Mouse (Mus musculus) left cerebral cortex, postnatal 36 days (tissue): ENCODE measurements around the gene A930033H14Rik. TPM values are rescaled to one million over a fixed set of nuclear protein-coding genes. Genes with fewer than 3 reads are reported as not detected.

Experiments used
- DNase-seq, 2 experiments: peaks; one replicate each; pipeline ENCODE4 v3.0.0; 2021 to 2022; ENCODE audit warnings: low spot score in 2 of 2, mixed read lengths in 1 of 2
- intact Hi-C: fragments of 180-260 bp; cut with DNase I; formaldehyde crosslinking; loops from one replicate; pipeline ENCODE4 v1.15.1; 2025
- total RNA-seq, 2 experiments: library from RNA; stranded (reverse); gene quantifications; 2 replicates each; pipeline ENCODE4 v1.2.3; 2021

Gene A930033H14Rik
- 1 to 10 TPM; 3.0 to 4.2 TPM for total RNA-seq

DNA sequence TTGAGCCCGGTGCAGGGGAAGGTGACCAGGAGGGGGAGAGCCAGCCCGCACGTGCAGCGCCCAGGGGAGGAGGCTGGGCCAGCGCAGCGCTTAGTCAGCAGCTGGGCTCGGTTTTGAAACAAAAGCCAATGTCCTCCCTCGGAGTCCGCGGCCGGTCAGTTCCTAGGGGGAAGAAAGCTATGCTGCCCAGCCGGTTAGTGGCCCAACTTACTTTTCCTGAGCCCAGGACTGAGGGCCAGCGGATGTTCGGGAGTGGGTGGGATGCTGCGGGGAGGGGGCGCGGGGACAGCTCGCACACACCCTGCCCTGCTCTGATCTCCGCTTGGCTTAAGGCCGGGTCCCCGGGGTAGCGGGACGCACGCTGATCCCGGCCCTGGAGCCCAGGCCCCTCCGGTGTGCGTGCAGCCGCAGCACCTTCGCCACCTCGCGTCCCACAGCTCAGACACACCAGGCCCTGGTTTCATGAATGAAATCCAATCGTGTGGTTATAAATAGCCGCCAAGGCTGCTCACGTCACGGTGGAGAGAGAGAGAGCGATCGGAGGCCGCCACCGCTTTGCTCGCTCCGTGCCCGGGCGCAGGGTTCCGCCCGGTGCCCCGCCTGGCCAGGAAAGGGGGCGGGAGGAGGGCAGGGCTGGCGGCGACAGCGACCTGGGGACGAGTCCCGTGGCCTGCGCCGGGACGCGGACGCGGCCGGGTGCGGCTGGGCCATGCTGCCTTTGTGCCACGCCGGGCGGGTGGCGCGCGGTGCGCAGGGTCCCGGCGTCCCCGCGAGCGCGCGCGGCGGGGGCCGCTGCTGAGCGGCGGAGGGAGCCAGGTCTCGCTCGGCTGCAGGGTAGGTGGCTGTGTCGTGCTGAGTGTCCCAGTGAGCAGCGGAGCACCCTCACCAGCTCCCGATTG, at the start of gene A930033H14Rik:
Gene A930033H14Rik (minus strand): TSS at position 557 of the 899 bp plus-strand sequence.
- DNase-seq: peak; percentile 77 to 82
- intact Hi-C loops: loop anchor here (2.0 kb wide), 1 partner anchor 26 kb away; no protein-coding TSS in a partner anchor

DNA sequence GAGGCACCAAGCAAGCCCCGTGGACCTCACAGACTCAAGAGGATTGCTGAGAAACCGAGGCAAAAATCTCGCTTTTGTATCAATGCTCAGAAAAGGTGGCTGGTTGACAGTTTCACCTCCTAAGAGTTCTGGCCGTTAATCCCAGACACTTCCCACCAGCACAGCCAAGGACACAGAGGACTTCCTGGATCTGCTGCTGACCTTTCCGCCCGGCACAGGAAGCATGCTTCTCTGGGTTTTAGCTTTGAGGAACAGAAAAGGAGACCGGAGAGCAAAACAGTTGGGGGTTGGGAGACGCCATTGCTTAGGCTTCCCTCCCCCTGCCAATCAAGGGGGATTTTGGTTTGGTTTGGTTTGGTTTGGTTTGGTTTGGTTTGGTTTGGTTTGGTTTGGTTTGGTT, 47.0 kb upstream of the A930033H14Rik start:
- intact Hi-C loops: no loop called here

DNA sequence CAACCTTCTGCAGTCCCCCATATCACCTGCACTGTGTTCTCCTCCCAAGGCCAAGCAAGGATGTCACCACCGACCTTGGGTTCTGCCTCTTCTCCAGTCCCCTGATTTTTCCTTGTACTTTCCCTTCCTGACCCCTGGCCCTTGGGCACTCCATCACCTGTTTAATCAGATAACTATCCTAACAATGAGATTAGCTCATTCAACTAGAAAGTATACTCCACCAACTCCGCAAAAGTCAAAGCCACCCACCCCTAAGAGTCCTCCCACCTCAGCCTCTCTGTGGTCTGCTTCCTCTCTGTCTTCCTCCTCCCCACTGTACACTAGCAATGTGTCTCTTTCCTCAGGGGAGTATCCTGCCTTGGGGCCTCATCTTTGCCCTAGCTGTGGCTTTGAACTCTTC, 46.3 kb upstream of the A930033H14Rik start:
- intact Hi-C loops: no loop called here
- DNase-seq: no peak

More for the DNA sequence above, 47.0 kb upstream of the A930033H14Rik start:
- DNase-seq: no peak

DNA sequence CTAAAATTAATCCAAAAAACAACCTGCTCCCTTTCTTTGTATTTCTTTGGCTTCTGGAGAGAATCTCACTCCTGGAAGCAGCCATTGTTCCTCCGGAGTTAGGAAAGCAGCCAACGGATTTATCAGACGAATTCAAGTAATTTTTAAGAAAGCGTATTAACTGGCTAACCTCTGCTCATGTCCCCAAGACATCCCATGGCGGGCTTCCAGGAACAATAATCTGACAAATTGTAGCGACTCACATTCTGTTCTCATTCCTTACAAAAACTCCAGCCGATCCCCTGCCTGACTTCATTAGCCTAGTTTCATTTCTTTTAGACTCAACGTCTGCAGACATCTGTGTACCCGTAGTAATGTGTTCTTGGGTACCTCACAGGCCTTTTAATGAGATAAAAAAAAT, 45.7 kb upstream of the A930033H14Rik start:
- no peak for DNase-seq
- intact Hi-C loops: no loop called here

DNA sequence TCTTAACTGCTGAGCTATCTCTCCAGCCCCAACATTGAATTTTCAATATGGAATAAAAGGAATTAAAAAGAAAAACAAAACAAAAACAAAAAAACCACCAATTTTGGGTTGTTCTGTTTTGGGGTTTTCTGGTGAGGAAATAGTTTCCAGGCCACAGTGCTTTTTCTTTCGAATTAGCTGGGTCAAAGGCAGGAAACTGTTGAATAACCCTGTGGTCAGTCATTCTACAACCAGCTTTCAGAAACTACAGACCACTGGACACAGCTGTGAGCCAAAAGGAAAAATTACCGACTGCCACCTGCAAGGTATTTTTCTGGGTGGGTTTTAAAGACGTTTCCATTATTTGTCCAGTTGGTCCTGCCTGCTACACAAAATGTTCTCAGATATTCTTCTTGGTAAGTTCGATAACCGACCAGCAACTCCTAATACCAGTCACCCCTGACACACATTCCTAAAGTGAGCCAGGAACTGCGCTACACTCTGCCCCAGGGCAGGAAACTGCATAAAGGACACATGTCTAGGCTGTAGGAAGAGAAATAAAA, 44.8 kb upstream of the A930033H14Rik start:
- DNase-seq: no peak
- intact Hi-C loops: no loop called here

DNA sequence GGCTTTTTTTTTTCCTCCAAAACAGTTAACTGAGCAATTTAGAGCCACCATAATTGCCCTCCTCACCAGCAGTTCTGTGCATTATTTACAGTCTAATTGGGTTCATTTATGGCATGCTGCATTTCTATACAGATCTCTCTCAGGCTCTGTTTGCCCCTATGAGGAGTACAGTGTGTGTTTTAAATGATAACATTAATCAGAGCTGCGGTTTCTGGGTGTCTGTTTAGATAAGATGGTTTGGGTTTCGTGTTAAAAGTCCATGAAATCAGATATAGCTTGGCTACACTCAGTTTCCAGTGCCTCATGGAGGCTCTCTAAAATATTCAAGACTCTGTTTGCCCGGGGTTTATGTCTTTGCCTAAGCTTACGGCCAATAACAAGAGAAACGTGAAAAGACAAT, 42.7 kb upstream of the A930033H14Rik start:
- intact Hi-C loops: no loop called here
- DNase-seq: no peak

DNA sequence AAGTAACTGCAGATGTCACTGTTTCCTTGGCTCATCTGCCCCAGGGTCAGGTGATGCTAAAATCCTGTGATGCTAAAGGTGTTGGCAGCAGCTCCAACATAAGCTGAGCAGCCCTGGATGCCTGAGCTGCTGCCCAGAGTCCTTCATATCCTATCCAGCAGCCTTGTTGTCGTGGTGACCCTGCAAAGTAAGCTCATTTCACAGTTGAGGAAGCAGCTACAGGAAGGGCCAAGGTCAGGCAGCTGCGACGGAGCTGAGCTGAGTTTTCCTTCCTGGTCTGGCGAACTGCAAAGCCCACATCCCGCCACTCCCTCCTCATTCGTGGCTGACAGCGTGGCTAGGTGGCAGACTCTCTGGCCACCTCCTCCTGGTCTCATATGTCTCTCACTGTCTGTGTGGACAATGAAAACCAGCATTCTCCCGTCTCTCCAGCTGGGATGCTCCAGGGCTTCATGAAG, 41.5 kb upstream of the A930033H14Rik start:
- no peak for DNase-seq
- intact Hi-C loops: no loop called here

DNA sequence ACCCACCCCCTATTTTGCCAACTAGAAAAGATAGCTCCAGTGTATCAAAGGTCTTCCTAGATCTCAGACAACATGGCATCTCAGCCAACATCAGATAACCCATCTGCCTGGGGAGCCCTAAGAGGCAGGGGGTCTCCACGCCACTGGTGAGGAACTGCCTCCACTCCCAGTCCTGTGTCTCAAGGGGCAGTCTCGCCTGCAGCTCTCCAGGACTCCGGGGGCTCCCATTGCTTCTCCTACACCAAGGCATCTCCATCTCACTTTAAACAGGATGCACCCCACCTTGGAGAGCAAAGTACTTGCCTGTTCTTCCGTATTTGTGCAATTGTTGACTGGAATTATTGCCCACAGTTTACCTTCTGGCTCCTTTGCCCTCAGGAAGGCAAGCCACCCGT, 40.8 kb upstream of the A930033H14Rik start:
- DNase-seq: no peak
- intact Hi-C loops: no loop called here

DNA sequence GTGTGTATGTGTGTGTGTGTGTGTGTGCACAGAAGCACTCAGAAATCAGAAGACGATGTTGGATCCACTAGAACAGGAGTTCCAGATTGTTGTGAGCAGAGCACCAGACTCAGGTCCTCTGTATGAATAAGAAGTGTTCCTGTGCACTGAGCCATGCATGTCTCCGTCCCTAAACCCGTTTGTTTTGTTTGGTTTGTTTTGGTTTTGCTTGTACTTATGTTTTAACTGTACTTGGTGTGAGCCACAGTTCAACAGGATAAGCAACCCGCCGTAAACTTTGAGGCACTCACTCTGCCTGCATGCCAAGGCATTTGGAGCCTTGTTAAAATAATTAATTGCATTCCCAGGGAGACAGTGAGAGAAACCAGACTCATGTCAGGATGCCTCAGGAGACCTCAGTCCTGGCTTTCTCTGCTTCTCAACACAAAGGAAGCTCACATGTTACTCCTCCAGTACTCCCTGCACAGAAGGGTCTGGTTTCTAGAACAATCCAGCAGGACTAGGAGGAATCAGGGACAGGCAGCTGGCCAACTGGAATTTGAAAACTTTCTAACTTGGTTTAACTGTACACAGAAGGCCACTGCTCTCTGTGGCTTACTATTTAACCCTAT, 40.3 kb upstream of the A930033H14Rik start:
- intact Hi-C loops: no loop called here
- no peak for DNase-seq

DNA sequence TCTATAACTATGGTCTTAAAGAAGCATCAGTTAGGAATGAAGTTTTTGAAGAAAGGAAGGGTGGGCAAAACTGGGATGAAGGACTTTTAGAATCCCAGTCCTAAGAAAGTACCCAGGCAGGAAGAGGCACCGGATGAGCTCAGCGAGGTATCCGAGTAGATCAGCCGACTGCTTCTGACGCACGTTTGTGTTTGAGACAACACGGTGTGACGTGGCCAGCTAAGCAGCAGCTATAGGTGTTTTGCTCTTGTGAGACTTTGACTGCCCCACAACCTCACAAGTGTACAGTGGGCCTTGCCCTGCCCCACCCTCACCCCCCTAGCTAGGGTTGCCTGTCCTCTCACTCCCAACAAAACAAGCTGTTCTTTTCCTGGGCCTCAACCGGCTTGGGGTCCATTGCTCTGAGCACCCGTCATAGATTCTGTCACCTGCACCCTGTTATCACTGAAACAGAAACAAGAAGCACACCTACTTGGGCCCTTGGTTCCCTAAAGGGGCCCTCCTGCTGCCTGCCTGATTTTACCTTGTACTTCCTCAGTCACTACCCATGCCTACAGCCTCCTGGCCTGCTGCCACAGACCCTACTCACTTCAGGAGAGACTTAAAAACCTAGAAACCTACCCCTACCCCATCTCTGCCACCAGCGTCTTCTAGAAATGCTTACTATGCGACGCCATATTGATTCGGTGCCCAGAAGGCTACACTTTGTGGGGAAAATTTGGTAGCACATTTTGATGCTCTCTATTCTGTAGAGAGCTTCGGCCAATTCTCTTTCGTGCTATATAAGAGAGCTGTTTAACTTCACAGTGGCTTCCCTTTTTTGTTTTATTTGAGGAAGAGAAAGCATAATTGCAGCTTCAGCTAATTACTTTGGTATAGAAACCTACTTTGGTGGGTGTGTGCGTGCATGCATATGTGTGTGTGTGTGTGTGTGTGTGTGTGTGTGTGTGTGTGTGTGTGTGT, 39.5 kb upstream of the A930033H14Rik start:
- DNase-seq: no peak
- intact Hi-C loops: no loop called here

DNA sequence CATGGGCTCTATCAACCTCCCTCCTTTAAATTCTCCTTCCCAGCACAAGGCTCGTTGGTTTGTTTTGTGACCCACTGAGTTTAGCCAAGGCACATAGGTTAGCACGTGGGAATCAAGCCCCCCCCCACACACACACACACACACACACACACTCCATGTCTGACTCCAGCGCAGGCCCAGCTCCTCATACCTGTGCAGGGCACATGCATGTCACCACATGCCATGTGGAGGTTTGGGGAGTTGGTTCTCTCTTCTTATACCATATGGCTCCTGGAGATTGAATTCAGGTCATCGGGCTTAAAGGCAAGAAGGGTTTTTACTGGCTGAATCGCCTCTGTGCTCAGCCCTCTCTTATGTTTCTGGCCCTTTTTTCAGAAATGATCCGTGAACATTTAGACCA, 38.4 kb upstream of the A930033H14Rik start:
- no peak for DNase-seq
- intact Hi-C loops: no loop called here

DNA sequence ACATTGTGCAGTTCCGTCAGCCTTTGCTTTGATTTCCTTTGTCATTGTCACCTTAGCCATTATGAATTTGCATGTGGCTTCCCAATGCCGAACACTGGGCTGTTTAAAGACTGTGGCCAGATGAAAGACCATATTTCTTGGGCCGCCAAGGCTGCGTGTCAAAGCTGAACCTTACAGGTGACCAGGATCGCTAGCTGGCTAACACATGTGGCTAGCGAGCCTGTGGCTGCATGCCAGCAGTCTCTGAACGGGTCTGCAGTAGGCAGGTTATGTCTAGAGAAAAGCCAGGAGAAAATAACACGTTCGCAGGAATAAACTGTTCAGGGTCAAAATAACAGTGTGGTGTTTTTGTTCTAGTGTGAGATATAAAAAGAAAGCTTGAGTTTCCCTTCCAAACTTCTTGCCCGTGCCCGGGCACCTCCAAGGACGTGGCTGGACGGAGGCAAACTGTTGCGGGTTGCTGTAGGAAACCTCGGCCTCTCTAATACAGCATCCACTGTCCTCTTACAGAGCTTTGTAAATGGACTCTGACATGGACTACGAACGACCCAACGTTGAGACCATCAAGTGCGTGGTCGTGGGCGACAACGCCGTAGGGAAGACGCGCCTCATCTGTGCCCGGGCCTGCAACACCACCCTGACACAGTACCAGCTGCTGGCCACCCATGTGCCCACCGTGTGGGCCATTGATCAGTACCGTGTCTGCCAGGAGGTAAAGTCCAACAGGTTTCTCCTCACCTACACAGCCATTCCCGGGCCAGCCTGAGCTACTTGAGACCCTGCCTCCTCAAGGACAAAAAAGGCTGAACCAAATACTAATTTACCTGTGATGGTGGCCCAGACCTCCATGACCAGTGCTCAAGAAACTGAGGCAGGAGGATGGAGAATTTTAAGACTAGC, 35.6 kb upstream of the A930033H14Rik start:
- intact Hi-C loops: no loop called here
- no peak for DNase-seq

DNA sequence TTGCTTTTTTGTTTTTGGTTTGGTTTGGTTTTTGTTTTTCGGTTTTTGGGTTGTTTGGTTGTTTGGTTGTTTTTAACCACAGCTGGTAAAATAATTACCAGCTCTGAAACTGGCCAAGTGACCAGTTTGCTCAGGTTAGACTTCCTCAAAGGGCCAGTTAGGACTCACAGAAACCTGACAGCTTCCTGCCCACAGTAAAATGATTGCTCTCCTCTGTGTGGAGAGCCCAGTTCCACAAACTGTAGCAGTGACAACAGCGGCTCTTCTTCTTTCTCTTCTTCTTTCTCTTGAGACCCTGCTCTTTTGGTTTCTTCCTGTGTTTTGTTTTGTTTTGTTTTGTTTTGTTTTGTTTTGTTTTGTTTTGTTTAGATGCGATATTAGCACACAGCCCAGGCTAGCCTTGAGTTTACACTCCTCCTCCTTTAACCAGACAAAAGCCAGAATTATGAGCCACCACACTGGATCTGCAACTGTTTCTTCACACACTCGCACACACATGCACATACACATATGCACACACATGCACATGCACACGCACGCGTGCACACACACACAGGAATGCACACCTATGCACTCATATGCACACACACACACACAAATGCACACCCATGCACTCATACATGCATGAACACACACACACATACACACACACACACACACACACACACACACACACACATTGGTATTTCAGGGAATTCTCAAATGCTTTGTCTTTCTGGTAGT, 34.6 kb upstream of the A930033H14Rik start:
- intact Hi-C loops: no loop called here
- DNase-seq: no peak

DNA sequence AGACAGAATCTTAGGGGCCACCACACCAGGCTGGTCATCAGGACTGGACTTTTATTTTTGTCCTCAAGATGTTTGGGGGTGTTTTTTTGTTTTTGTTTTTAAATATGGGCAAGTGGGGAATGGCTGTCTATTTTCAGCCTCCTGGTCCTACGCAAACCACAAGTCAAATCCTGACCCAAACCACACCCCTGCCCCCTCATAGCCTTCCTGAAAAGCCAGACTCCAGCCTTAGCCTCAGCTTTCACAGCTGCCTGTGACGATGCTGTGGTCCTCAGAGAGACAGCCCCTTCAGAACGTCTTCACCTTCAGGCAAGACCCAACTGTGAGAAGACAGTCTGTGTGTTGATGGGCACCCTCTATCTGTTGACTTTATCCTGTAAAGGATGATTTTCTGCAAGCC, 33.9 kb upstream of the A930033H14Rik start:
- DNase-seq: no peak
- intact Hi-C loops: no loop called here

DNA sequence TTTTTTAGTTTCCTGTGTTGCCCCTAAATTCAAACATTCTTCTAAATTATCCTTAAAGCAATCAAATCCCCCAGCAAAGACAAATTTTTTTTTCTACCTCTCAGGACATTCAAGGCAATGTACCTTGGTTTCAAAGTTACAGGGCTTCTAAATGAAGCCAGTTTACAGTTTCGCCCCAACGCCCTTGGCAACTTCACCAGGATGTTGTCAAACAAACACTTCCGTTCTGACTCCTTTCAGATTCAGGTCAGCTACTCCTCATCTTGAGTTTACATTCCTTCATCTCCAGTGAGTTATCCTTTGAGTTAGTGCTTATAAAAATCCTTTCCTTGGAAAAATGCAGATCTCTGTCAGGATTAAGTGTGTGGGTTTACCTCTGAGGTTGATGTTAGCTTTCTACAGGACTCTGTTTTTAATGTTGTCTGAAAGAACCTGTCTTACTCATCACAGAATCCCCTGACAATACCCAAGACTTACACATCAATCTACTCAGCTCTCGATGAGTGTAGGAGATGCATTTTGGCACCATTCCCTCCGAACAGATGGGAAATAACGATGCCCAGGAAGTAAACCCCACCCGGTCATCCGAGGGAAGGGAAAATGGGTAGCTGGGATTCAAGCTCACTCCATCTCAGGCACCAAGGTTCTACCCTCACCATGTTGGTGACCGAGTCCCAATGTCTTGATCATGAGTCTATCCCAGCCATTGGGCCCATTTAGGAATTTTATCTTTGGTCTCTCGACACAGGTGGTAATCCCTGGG, 33.2 kb upstream of the A930033H14Rik start:
- DNase-seq: no peak
- intact Hi-C loops: no loop called here

DNA sequence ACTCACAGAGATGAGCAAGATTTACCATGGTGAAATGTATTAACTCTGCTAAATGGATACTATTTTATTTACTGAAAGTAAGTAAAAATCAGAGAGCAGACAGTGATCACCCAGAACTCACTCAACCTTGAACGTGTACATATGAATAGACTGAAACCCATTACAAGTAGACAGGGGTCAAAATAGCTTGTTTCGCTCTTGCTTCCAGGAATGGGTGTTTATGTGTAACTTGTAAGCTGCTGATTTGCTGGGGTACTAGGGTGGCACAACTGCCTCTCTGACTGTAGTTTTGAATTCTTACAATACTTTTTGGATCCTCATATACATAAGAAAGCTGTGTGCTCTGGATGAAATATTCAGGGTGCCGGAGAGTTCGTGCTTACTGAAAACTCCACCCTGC, 32.3 kb upstream of the A930033H14Rik start:
- intact Hi-C loops: no loop called here
- no peak for DNase-seq

DNA sequence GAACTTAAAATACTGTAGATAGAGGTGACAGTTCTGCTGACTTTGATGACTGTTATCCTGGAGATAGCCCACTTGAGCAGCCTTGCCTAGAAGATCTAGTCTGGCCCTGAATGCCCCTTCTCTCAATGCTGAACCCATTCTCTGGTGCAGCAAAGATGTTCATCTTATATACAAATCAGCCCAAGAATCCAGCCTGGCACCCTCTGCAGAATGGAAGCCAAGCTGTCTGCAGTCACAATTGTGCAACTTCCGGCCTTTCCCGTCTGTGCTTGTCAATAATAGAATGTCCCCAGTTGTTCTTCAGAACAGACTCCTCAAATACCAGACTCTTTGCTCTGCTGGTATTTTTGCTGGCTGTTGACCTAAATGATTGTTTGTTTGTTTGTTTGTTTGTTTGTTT, 27.6 kb upstream of the A930033H14Rik start:
- no peak for DNase-seq
- intact Hi-C loops: no loop called here
